Mouse (Mus musculus): ENCODE results near the gene Abca12. TPM values are rescaled to one million over a fixed set of nuclear protein-coding genes. Genes with fewer than 3 reads are reported as not detected.

The Abca12 gene
- polyA plus RNA-seq, 1 experiment from 2014 or later, result 0.04 TPM

DNA sequence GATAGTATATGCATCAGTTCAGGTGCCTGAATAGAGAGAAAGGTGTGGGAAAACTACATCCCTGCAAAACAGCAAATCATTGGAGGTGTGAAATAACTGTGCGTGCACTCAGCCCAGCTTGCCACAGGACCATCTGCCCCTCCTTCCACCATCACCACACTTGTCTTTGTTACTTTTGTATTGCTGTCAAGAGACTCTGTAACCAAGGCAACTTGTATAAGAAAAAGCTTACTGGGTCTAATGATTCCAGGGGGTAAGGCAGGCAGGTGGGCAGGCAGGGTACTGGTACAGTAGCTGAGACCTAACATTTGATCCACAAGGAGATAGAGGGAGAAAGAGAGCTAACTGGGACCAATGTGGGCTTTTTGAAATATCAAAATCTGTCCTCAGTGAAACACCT, 220.8 kb downstream of the Abca12 start:
- Histone ChIP-seq H3K36me3 (no peaks in the 10 kb centered on the region), H3K4me1 (replicated peaks) (no peaks in the 10 kb centered on the region), H3K4me2 (no peak overlapping the region), H3K27ac (ENCODE audit: poor library complexity, severe bottlenecking) (no peak overlapping the region), H3K27me3 (replicated peaks) (no peaks in the 10 kb centered on the region), H3K9ac (no peak overlapping the region), H3K9me3 (replicated peaks) (0 out of 2 replicates have a peak, but pooled peaks cover 3% of the 10 kb centered on the region), H3K4me3 (no peak overlapping the region)
- ATAC-seq (ENCODE audit: insufficient number of reproducible peaks, low FRiP score), result no peak
- 88% methylated on average over 1 of the region's 1 CpGs for WGBS

Other genes starting within 250 kb of the Abca12 start
- 40.1 and 44.2 TPM in 2 replicates for gene Atic, start 142.2 kb upstream of the Abca12 start, polyA plus RNA-seq (2016; fragmentation: Nextera tagmentation; extraction: Ambion mirVana)
- gene Fn1, start 238.3 kb upstream of the Abca12 start, polyA plus RNA-seq (2016; fragmentation: Nextera tagmentation; extraction: Ambion mirVana), result 415 and 447 TPM in 2 replicates

Measured in heart, embryonic 12.5 days (tissue).